Mouse (Mus musculus) cerebellum, adult 2 months (tissue): ENCODE measurements around the gene Spata5. TPM values are rescaled to one million over a fixed set of nuclear protein-coding genes. Genes with fewer than 3 reads are reported as not detected.

Experiments used
- DNase-seq, 2 experiments: peaks; one replicate each; pipeline ENCODE4 v3.0.0; 2021
- H3K27ac ChIP-seq: fragments of 200-500 bp; 2 replicates; pipeline ENCODE4 v1.5.1; 2012; ENCODE audit warnings: low read length, control low read depth, inconsistent platforms; ENCODE audit not compliant: insufficient read depth
- H3K27me3 ChIP-seq: fragments of 200-500 bp; 2 replicates; pipeline ENCODE4 v1.6.1; 2012; ENCODE audit warnings: inconsistent platforms, mild to moderate bottlenecking, low read length, moderate library complexity; ENCODE audit not compliant: control insufficient read depth, insufficient read depth
- H3K4me1 ChIP-seq: fragments of 200-500 bp; 2 replicates; pipeline ENCODE4 v1.6.1; 2011; ENCODE audit warnings: low read length; ENCODE audit not compliant: control insufficient read depth, insufficient read depth
- H3K4me3 ChIP-seq: fragments of 200-500 bp; replicated peaks from 2 replicates; pipeline ENCODE3; 2011; ENCODE audit warnings: mild to moderate bottlenecking, low read depth, low read length, control low read depth; ENCODE audit not compliant: insufficient read depth
- CTCF ChIP-seq: fragments of 200-500 bp; IDR thresholded peaks from 2 replicates; pipeline ENCODE4 v1.5.1; 2011; ENCODE audit warnings: low read depth, mild to moderate bottlenecking, control low read depth, low read length, moderate library complexity, borderline replicate concordance; ENCODE audit not compliant: insufficient read depth
- POLR2A ChIP-seq: fragments of 200-500 bp; IDR thresholded peaks from 2 replicates; pipeline ENCODE4 v1.6.1; 2011; ENCODE audit warnings: low read length, control low read depth, borderline replicate concordance; ENCODE audit not compliant: insufficient read depth
- WGBS: fragments of 180-500 bp; shearing (Covaris S2); methylation state at CpG from one replicate; pipeline ENCODE4 v1.1.7; 2018; 5-methylcytosine and 5-hydroxymethylcytosine counted together
- polyA plus RNA-seq: library from polyadenylated mRNA; depleted of rRNA; stranded (reverse); fragments of >200 nt; gene quantifications from 2 replicates; pipeline ENCODE4 v1.2.3, GENCODE M21; 2012

Spata5 gene
- polyA plus RNA-seq, 1 experiment: 8.0 TPM

DNA sequence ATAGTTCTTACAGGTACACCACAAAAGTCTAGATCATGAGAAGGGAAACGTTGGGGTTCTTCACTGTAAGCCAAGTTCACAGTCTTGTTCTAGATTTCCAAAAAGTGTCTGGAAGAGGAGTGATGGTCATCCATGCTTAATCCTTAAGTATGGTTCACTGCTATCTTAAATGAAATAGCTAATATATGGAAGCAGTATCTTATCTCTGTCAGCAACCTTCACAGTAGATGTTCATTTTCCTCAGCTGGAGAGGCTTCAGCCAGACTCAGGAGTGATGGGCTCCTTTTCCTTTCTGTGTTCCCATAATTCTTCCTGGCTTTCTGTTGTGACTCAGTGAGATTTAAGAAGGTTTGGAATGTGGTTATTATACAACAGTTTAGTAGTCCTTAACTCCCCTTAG, 147.8 kb downstream of the Spata5 start:
- TF ChIP-seq CTCF: no peak
- no peak for TF ChIP-seq POLR2A
- H3K4me1 ChIP-seq: no peaks in the 10 kb centered on the region
- no peak overlapping the region for H3K4me3 ChIP-seq
- no peaks in the 10 kb centered on the region for H3K27me3 ChIP-seq
- WGBS: 93% methylated on average over 1 of the region's 1 CpGs
- H3K27ac ChIP-seq: no peak overlapping the region
- no peak for DNase-seq

DNA sequence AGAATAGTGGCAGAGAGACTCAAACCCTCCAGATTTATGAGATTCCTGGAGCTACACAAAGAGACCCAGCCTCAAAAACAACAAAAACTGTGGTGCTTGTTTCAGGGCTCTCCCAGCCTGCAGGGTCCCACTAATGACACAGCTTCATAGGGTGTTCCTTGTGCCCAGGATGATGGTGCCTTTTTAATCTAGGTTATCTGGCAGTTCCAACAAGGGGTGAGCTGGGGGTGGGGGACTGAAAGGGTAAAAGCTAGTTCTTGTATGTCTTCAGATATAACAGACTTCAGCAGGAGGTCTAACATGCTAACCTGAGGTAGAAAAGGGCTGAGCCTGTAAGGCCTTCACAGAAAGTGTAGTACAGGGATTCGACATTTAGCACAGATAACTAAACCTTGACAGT, 149.1 kb downstream of the Spata5 start:
- TF ChIP-seq CTCF: no peak
- no peak for TF ChIP-seq POLR2A
- Histone ChIP-seq H3K4me1 (no peaks in the 10 kb centered on the region), H3K27me3 (no peaks in the 10 kb centered on the region), H3K27ac (no peak overlapping the region), H3K4me3 (no peak overlapping the region)
- no peak for DNase-seq
- 83% methylated on average over 1 of the region's 1 CpGs for WGBS

DNA sequence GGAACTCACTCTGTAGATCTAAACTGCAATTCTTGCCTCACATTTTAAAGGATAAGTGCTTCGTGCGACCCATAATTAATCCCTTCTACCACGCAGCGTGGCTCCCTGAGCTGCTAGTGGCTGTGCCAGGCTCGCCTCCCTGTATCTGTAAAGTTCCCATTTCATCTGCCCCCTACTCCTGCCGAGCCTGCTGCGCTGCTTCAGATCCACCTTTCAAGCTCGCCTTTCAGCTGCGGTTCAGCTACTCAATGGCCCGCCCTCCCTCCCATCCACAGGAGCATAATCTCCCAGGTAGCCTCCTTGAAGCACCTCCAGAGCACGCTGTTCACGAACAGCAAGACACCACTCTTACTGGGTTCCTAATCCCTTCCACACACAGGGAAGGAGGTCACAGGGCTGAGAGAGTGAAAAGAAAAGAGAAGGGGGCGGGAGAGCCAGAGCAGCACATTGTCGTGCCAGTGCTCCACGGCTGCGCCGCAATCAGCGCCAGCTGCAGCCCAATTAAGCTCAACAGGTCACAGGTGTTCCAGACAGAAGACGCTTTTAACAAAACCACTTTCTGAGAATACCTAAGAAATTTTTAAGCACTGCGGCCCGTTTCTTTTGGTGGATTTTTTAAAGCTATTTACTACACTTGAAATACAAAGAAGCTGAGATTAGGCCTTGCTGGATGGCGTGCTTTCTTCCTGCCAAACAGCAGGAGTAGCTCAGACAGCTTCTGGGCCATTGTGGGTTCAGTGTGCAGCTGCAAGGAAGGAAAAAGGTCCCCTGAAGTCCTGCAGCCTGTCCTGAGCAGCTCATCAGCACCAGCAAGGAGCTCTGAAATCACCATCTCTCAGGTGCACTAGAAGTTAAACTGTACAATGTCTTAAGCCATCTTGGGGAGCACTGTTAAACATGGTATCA, 150.2 kb downstream of the Spata5 start:
- no peaks in the 10 kb centered on the region for H3K4me1 ChIP-seq
- WGBS: 42% methylated on average over 22 of the region's 22 CpGs

DNA sequence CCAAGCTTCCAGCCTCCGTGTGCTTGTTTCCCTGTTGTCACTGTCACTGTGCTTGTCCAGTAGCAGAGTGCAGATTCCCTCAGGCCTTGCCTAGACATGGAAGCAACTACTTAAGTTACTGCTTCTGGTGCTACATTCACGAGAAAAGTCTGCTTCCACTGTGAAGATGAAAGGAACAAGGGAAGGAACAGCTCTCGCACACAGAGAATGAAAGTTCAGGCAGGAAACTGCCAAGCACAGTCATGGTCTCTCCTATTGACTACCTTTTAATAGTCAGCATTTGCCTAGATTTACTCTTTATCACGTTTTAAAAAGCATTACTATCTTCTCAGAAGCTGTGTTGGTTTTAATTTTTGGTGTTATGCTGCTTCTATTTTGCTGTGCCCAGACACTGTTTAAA, 151.9 kb downstream of the Spata5 start:
- no peak for DNase-seq
- Histone ChIP-seq H3K27ac (no peak overlapping the region), H3K27me3 (no peaks in the 10 kb centered on the region), H3K4me3 (no peak overlapping the region), H3K4me1 (no peaks in the 10 kb centered on the region)
- no peak for TF ChIP-seq POLR2A
- TF ChIP-seq CTCF: no peak
- WGBS: 58% methylated on average over 4 of the region's 4 CpGs

More for the DNA sequence above, 150.2 kb downstream of the Spata5 start:
- DNase-seq: no peak
- Histone ChIP-seq H3K4me3 (no peak overlapping the region), H3K27me3 (no peaks in the 10 kb centered on the region), H3K27ac (no peak overlapping the region)
- no peak for TF ChIP-seq POLR2A
- TF ChIP-seq CTCF: no peak

GRCm38 (mm10) chr3:37572066-37572465, 152.4 kb downstream of the Spata5 start:
- TF ChIP-seq POLR2A (no peak), CTCF (no peak)
- H3K4me1 ChIP-seq: no peaks in the 10 kb centered on the region
- H3K27ac ChIP-seq: no peak overlapping the region
- no peak for DNase-seq
- no peaks in the 10 kb centered on the region for H3K27me3 ChIP-seq
- WGBS: 85% methylated on average over 6 of the region's 6 CpGs
- no peak overlapping the region for H3K4me3 ChIP-seq

GRCm38 (mm10) chr3:37576840-37577239, 157.1 kb downstream of the Spata5 start:
- WGBS: 99% methylated on average over 6 of the region's 6 CpGs

DNA sequence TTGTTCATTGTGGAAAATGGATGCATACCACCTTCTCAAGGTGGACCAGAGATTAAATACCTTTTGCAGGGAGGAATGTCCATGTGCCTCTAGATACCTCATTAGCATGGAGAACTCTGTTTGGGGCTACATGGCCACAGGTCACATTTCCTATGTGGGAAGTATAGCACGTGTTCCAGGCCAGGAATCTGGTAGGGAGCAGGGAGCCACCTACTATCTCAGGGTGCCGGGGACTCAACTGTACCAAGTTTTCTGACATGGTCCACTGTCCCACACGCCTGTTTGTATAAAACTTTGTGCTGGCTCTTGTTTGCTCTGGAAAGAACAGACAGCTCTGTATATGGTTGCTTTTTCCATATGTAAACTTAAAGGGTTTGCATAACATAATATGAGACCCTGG, 158.0 kb downstream of the Spata5 start:
- no peak overlapping the region for H3K4me3 ChIP-seq
- no peak overlapping the region for H3K27ac ChIP-seq
- 91% methylated on average over 3 of the region's 3 CpGs for WGBS
- no peak for DNase-seq
- TF ChIP-seq POLR2A: no peak
- TF ChIP-seq CTCF: no peak
- no peaks in the 10 kb centered on the region for H3K4me1 ChIP-seq
- no peaks in the 10 kb centered on the region for H3K27me3 ChIP-seq

More at GRCm38 (mm10) chr3:37576840-37577239, 157.1 kb downstream of the Spata5 start:
- Histone ChIP-seq H3K27ac (no peak overlapping the region), H3K4me3 (no peak overlapping the region), H3K27me3 (no peaks in the 10 kb centered on the region), H3K4me1 (no peaks in the 10 kb centered on the region)
- TF ChIP-seq CTCF (no peak), POLR2A (no peak)
- DNase-seq: no peak

DNA sequence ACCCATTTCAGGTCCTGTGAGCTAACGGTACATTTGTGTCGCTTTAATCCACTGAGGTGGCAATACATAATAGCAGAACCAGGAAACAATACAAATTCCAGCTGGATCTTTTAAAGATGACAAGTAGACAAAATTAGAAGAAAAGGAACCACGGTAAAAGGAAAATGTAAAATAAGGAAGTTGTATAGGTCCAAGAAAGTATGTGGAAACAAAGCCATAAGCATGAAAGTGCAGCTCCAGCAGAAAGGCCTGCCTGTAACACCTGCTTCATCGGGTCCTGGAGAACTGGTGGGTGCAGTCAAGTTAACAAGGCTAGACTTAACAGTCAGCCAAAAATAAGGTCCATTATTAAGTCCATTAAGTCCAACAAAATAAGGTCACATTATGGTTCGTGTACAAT, 164.9 kb downstream of the Spata5 start:
- Histone ChIP-seq H3K4me3 (no peak overlapping the region), H3K4me1 (no peaks in the 10 kb centered on the region), H3K27ac (no peak overlapping the region), H3K27me3 (no peaks in the 10 kb centered on the region)
- 88% methylated on average over 5 of the region's 5 CpGs for WGBS
- DNase-seq: no peak
- TF ChIP-seq CTCF: no peak
- no peak for TF ChIP-seq POLR2A

DNA sequence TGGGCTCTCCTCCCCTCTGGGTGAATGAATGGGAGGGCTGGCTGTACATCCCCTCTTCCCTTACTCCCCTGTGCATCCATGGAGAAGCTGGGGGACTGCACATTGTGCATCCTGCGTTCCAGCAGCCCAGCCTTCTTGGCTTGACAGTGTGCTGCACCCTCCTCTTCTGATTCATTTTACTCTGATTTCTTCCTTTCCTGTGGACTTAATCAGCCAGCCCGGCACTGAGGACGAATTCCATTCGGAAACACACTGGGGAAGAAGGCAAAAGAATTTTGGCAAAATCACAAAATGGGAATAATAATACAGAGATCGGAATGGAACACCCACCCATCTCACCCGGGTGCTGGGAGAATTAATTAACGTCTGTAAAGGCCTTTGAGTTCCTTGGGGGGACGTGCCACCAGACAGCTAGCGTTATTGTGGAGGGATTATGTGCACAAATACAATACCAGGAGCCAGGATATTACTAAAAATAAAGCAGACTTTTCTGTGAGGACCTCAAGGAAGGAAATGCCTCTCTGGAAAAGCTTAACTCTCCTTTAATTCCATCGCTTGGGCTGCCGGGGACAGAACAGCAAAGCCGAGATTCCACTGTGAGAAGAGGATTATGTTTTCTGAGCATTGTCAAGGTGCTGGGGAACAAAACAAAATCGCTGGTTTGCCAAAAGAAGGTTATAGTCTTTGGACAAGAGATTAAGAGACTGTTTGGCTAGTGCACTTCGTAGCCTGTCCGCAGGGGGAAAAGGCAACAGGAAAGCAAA, 166.5 kb downstream of the Spata5 start:
- no peaks in the 10 kb centered on the region for H3K4me1 ChIP-seq
- no peaks in the 10 kb centered on the region for H3K27me3 ChIP-seq
- no peak overlapping the region for H3K4me3 ChIP-seq
- peak in 1 of 2 experiments; percentile 12 for DNase-seq
- TF ChIP-seq POLR2A (no peak), CTCF (no peak)
- WGBS: 7% methylated on average over 15 of the region's 15 CpGs
- H3K27ac ChIP-seq: no peak overlapping the region
